Mouse (Mus musculus): Measurements from ENCODE around the gene Ccdc180. TPM values are rescaled to one million over a fixed set of nuclear protein-coding genes. Genes with fewer than 3 reads are reported as not detected.

The Ccdc180 gene
- total and polyA plus RNA-seq, 3 experiments, result 0.20 TPM; not detected in 2

- TF ChIP-seq RCOR1 (conservative IDR thresholded peaks at IDR 0.05; ENCODE audit: low read depth, low read length) (peak; percentile 17; the same call in 1 of the 2 replicates), IRF4 (IDR thresholded peaks at IDR 0.05; ENCODE audit: low read depth, low read length) (peak; percentile 51), POLR2A (IDR thresholded peaks at IDR 0.05; ENCODE audit: low read depth, low read length) (no peak), MAFK (IDR thresholded peaks at IDR 0.05; ENCODE audit: insufficient replicate concordance, low read length) (peak; percentile 93), E2F4 (IDR thresholded peaks at IDR 0.05; ENCODE audit: insufficient replicate concordance, low read depth, low read length) (no peak), USF2 (conservative IDR thresholded peaks at IDR 0.05; ENCODE audit: low read depth, low read length) (no peak), ETS1 (conservative IDR thresholded peaks at IDR 0.05; ENCODE audit: low read depth, low read length) (peak; percentile 79), USF1 (IDR thresholded peaks at IDR 0.05; ENCODE audit: low read depth, low read length) (no peak), UBTF (IDR thresholded peaks at IDR 0.05; ENCODE audit: low read depth, low read length) (no peak), JUND (conservative IDR thresholded peaks at IDR 0.05; ENCODE audit: low read depth, low read length) (no peak), TBP (conservative IDR thresholded peaks at IDR 0.05; ENCODE audit: low read depth, low read length) (no peak), ZNF384 (IDR thresholded peaks at IDR 0.05; ENCODE audit: low read depth, low read length) (no peak), GABPA (IDR thresholded peaks at IDR 0.05; ENCODE audit: insufficient replicate concordance, low read depth, low read length) (no peak)
Measured at GRCm38 (mm10) chr4:45967479-45968341, 77.6 kb downstream of the Ccdc180 start (continued).

- in situ Hi-C loops (cut with MboI; ENCODE audit: low pct_ligation_motif_present, low pct_unique_long_range_greater_than_20kb, low sequenced_read_pairs), result no loop called here
- DNase-seq (ENCODE audit: extremely low read depth), result no peak
- Histone ChIP-seq H3K36me3 (replicated peaks in 1 of 2; ENCODE audit: control insufficient read depth in 1 of 2, insufficient read depth in 1 of 2, low read length in 1 of 2) (no peaks in the 10 kb centered on the region), H3K27me3 (replicated peaks) (peaks cover 33% of the 10 kb centered on the region), H3K27ac (ENCODE audit: insufficient read depth, low read depth) (no peak overlapping the region), H3K4me2 (ENCODE audit: insufficient read depth, low read depth, poor library complexity, severe bottlenecking) (no peak overlapping the region), H3K9ac (ENCODE audit: insufficient read depth, low read depth) (no peak overlapping the region), H3K4me1 (ENCODE audit: control insufficient read depth in 1 of 2, insufficient read depth in 2 of 2) (peaks cover 3 to 36% of the 10 kb centered on the region in 2 experiments), H3K79me2 (replicated peaks; ENCODE audit: control insufficient read depth, extremely low read depth, insufficient read depth, poor library complexity, severe bottlenecking) (no peaks in the 10 kb centered on the region), H3K9me3 (replicated peaks; ENCODE audit: low read length) (no peaks in the 10 kb centered on the region), H3K4me3 (replicated peaks in 1 of 3; ENCODE audit: low read depth in 2 of 3, low read length in 2 of 3, poor library complexity in 1 of 3) (no peak overlapping the region)
- dilution Hi-C loops (cut with MboI; ENCODE audit: extremely low pct_ligation_motif_present, extremely low pct_unique_long_range_greater_than_20kb, low sequenced_read_pairs), result no loop called here
- TF ChIP-seq CTCF (conservative IDR thresholded peaks at IDR 0.05 in 1 of 2, IDR thresholded peaks at IDR 0.05 in 1 of 2; ENCODE audit: low read depth in 2 of 2, low read length in 2 of 2), result no peak
- TF ChIP-seq ZNF384 (IDR thresholded peaks at IDR 0.05; ENCODE audit: low read depth, low read length), result no peak
- no peak for TF ChIP-seq SMC3 (IDR thresholded peaks at IDR 0.05; ENCODE audit: low read depth, low read length)
- no peak for TF ChIP-seq MAZ (IDR thresholded peaks at IDR 0.05; ENCODE audit: low read depth, low read length)
- no peak for TF ChIP-seq KAT2A (IDR thresholded peaks at IDR 0.05; ENCODE audit: insufficient replicate concordance, low read length)
- TF ChIP-seq ZMIZ1 (IDR thresholded peaks at IDR 0.05; ENCODE audit: low read depth, low read length), result no peak
- TF ChIP-seq RCOR1 (conservative IDR thresholded peaks at IDR 0.05; ENCODE audit: low read depth, low read length), result no peak
- no peak for TF ChIP-seq MAX (IDR thresholded peaks at IDR 0.05; ENCODE audit: low read length)
- no peak for TF ChIP-seq MXI1 (IDR thresholded peaks at IDR 0.05; ENCODE audit: low read depth, low read length)
- no peak for TF ChIP-seq IRF4 (IDR thresholded peaks at IDR 0.05; ENCODE audit: low read depth, low read length)
- no peak for TF ChIP-seq POLR2AphosphoS2 (IDR thresholded peaks at IDR 0.05; ENCODE audit: low read depth, low read length)
- TF ChIP-seq USF1 (IDR thresholded peaks at IDR 0.05; ENCODE audit: low read depth, low read length), result no peak
- TF ChIP-seq ELF1 (IDR thresholded peaks at IDR 0.05; ENCODE audit: low read depth, low read length), result no peak
Measured at GRCm38 (mm10) chr4:45969051-45969450, 78.9 kb downstream of the Ccdc180 start.

Data from CH12.LX (cell line).